Mouse (Mus musculus) embryo, embryonic 10.5 days (tissue): Measurements from ENCODE around the gene Gmeb1.

Source experiments
- DNase-seq: peaks from one replicate; pipeline ENCODE4 v3.0.0-alpha.2; 2015; ENCODE audit warnings: low spot score

Gene Gmeb1

DNA sequence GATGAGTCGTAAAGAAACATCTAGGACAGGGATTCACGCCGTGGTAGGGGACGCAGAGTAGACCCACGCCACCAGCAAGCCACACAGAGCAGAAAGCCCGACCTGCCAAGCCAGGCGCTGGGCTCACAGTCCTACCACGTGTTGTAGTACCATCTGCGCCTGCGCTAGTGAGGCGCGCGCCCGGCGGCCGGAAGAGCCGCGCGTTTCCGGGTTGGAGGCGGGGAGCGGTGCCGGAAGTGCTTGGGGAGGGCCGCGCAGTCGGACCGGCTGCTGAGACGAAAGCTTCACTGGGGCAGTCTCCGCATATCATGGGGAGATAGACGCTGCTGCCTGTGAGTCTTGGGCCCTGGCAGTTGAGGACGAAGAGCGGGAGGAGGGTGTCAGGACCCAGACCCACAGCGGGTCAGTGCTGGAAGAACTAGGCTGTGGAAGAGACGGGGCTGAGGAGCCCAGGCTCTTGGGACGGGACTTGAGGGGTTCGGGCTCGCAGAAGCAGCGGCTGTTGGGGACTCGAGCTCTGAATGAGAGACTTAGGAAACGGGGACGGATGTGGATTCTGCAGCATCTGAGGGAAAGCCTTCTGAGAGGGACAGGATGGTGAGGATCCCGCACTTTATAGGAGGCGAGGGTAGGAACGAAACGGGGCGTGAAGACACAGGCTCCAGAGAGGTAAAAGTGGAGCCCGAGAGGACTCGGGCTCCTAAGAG lies 12.9 kb upstream of the Gmeb1 start, which contains the start of gene Taf12:
Taf12 (plus strand) TSS at position 220 of the 707 bp plus-strand sequence.
- peak; percentile 96 for DNase-seq

DNA sequence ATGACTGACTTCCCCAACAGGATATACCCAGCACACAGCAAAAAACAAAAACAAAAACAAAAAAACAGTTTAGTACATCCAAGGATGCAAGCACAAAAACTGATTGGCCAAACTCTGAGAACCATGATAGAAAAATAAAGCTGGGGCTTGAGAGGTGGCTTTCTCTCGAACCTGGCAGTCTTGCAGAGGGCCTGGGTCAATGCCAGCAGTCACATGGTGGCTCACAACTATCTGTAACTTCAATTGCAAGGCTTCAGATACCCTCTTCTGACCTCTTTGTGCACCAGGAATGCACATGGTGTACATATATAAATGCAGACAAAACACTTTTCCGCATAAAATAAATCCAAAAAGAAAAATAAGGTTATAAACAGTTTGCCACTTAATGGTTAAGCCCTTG lies 11.8 kb upstream of the Gmeb1 start:
- DNase-seq: no peak

DNA sequence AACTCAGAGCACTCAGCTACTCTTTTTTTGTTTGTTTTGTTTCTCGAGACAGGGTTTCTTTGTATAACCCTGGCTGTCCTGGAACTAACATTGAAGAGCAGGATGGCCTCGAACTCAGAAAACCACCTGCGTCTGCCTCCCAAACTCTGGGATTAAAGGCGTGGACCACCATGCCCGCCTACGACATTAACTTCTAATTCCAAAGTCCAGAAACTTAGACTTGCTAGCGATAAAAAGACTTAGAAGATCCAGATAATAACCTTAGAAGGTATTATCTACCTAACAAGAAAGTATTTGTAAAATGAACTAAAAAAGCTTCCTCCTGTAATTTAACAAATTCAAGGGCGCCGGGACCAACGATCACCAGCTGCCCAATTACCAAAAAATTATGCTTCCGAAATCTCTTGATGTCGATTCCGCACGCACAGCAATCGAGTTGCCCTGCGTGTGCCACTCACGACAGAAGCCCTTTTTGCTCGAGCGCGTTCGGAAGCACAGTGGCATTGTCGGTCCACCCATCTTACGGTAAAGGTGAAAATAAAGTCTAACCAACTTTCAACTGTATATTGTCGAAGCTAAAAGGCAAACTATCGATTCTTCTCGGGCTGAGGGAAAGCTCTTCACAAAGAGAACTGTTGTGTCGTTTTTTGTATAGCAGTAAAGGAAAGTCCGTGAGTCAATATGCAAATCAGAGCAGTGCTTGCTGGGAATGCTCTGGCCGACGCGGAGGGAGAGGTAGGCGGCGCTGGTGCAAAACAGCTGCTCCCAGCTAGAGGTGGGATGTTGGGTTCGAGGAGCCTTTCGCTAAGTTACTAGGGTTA lies 8.5 kb upstream of the Gmeb1 start:
- peak; percentile 97 for DNase-seq

DNA sequence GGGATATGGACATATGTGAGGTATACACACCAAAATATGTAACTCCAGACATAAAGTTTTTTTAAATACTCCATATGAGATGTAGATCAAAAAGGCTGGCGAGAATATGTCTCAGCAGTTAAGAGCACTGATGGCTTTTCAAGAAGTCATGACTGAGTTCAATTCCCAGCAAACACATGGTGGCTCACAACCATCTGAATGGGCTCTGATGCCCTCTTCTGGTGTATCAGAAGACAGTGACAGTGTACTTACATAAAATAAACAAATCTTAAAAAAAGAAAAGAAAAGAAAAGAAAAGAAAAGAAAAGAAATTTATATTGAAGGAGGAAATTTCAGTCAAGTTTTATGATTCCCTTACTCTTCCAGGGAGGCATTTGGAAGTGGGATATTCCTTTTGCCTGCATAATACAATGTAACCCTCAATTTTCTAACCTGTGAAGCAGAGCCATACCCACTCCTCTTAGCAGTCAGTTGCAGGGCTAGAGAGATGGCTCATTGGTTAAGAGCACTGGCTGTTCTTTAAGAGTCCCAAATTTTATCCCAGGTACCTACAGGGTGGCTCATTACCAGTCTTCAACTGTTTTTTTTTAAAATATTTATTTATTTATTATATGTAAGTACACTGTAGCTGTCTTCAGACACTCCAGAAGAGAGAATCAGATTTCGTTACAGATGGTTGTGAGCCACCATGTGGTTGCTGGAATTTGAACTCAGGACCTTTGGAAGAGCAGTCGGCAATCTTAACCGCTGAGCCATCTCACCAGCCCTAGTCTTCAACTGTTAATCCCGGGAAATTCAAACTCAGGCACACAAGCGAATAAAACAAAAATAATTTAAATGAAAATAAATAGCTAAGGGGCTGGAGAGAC lies 7.7 kb upstream of the Gmeb1 start:
- peak; percentile 59 for DNase-seq

DNA sequence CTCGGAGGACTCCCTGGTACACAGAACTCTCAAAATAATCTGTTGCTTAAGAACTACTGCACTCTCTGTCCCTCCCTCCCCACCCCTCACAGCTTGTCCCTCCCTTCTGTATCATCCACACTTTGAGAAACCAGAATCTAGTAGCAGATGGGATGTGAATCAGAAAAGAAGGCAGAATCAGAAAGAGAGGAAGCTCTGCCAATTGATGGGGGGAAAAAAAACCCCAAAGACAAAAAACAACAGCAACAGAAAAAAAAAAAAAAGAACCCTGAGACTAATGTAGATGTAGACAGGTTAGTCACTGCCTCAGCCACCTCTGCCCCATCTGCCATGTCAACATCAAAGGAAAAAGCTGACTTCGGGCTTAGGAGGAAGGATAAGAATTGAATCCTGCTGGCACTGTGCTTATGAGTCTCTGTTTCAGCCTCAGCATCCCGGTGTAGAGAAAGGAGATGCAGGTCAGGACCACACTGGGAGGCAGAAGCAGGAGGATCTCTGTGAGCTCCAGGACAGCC lies 5.5 kb upstream of the Gmeb1 start:
- no peak for DNase-seq

DNA sequence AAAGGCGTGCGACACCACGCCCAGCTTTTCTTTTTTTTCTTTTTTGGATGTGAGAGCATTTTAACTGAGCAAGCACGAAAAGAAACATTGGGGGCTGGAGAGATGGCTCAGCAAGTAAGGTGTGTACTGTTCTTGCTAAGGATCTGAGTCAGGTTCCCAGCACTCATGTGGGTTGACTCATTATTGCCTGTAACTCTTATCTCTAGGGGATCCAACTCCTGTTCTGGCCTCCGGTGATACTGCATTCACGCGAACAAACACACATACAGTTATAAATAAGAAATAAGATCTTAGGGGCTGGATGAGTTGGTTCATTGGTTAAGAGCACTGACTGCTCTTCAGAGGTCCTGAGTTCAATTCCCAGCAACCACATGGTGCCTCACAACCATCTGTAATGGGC lies 1.9 kb upstream of the Gmeb1 start:
- no peak for DNase-seq

DNA sequence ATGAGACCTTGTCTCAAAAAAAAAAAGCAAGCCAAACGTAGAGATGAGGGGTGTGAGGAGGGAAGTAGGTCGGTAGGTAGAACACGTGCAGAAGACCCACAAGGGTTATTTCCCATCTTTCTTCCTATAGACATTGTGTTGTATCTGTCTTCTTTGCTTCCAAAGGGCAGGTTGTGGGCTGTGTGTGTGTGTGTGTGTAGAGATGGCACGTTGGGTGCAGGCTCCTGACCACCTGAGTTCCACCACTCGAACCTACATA lies 885 bp upstream of the Gmeb1 start:
- no peak for DNase-seq

DNA sequence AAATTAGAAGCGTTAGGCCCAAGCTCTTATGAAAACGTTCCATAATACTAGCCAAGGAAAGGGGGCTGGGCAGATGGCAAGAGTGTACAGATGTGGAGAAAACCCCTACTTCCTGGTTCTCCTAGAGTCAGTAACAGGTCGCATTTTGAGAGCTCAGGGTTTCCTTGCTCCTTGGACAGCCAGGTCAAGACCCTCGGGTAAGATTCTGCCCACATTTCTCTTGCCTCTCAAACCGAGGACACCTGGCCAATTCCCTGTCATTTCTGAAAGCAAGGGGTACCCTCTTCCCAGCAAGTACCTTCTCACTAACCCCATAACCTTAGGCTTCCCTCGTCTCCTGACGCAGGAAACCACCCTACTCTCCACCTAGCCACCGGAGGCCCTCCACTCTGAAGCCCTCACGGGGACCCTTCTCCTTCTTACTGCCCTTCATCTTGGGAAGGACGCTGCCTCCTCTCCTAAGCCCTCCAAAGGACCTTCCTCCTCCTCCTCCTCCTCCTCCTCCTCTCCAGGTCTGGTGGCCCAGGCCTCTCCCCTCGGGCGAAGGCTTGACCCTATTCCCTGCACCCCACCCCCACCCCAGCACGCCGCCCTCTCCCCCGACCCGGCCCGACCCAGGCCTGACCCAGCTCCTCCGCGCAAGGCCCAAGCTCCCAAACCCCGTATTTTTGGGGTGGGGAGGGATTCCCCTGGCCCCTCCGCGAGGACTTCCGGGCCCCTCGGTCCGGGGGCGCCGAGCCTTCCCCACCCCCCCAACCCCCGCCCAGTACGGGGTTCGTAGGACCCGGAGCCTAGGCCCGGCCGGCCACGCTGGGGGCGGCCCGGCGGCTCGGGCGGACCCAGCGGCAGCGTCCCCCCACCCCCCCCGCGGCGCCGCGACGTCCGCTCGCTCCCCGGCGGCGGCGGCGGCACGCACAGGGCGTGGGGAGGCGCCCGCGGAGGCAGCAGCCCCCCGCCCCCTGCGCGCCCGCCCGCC lies 710 bp downstream of the Gmeb1 start:
- DNase-seq: peak; percentile 67

DNA sequence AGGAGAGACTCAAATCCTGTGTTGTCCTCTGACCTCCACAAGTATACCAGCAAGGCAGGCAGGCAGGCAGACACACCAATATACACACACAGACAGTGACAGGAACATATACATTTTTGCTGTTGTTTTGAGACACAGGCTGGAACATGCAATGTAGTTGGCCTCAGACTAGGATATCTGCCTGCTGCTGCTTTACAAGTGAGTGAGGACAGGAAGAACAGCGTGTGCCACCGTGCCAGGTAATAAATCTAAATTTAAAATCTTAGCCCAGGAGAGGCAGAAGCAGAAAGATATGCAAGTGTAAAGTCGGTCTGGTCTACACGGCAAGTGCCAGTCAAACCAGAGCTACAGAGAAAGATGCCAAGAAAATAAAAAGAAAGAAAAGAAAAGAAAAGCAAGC lies 2.2 kb downstream of the Gmeb1 start:
- DNase-seq: no peak

DNA sequence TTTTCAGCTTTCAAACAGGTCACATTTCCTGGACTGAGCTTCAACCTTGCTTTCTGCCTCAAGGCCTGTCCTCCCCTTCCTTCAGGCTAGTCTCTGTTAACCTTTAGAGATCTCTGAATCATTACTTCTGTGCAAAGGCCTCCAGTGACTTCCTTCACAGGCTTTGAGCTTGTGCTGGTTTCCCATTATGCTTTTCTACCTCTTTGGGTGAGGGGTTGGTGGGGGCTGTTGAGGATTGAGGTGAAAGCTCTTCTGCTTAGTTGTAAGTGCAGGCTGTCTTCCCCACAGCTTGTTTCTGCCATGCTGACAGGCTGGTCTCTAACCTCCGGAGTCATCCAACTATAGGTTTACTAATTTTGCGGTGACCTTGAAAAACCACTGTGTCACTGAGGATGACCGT lies 5.0 kb downstream of the Gmeb1 start:
- DNase-seq: no peak

DNA sequence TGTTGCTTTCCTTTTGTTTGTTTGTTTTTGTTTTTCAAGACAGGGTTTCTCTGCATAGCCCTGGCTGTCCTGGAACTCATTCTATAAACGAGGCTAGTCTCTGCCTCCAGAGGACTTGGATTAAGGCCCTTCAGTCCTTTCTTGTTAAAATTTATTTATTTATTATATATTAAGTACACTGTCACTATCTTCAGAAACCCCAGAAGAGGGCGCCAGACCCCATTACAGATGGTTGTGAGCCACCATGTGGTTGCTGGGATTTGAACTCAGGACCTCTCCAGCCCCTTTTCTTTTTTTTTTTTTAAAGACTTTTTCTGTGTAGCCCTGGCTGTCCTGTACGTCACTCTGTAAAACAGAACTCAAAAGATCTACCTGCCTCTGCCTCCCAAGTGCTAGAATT lies 6.4 kb downstream of the Gmeb1 start:
- no peak for DNase-seq

DNA sequence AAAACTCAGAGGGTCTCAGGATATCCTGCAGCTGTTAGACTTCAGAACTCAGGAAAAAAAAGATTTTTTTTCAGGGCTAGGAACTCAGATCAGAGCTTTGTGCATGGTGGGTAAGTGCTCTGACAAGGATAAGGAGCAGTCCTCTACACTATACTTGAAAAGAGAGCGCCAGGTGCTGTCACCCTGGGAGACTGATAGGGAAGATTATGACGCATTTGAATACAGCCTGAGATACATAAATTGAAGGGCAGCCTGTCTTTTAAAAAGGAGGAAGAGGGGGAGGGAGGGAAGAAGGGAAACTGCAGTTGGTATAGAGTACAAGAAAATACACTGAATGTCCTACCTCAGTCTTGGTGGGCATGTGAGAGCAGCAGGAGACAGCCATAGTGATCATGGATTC lies 7.8 kb downstream of the Gmeb1 start:
- DNase-seq: no peak

DNA sequence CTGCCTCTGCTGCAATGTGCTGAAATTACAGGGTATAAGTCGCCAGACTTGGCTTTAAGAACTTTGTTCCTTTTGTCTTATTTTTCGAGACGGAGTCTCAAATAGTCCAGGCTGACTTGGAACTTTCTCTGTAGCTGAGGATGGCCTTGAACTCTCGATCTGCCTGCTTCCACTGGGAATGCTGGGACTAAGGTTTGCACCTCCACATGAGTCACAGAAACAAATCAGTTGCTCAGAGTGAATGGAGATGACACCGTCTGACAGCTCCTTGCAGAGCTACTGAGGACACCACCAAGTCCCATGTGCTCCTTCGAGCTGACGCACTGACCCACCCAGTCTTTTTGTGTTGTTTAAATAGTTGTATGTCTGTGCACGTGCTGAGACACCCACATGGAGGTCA lies 8.3 kb downstream of the Gmeb1 start:
- no peak for DNase-seq

DNA sequence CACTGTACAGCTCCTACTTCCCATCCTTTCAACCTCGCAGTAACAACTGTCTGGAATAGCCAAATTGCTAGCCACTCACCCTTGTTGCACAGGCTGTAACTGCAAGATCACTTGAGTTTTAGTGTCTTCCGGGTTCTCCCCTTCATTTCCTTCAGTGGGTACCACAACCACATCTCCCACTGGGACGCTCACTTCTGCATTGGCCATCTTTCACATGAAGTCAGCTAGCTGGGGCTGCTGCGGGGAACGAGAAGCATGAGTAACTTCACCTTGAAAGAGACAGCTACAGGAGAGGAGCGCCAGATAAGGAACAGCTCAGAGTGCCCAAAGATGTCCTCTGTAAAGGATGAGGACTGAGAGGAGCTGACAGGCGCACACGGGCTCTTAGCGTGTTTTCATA lies 9.8 kb downstream of the Gmeb1 start:
- no peak for DNase-seq

DNA sequence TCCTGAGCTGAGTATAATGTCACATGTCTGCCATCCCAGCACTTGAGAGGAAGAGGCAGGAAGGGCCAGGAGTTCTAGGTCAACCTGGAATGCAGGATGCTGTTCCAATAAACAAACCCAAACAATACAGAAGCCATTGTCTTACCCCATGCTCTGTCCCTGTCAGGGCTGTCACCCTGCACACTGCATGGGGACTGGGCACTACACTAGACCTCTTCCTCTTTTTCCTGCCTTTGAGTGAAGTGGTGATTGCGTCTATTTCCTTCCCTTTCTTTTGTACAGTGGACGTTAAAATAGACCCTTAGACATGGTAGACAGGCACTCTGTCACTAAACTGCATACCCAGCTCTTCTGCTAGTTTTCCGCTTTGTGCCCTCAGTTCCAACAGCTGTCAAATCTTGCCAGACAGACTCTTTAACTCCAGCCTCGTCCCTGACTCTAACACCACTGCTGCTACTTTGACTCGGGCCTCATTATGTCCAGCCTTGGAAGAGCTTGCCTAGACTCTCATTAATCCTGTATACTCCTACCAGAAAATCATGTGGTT lies 13.9 kb downstream of the Gmeb1 start:
- no peak for DNase-seq

DNA sequence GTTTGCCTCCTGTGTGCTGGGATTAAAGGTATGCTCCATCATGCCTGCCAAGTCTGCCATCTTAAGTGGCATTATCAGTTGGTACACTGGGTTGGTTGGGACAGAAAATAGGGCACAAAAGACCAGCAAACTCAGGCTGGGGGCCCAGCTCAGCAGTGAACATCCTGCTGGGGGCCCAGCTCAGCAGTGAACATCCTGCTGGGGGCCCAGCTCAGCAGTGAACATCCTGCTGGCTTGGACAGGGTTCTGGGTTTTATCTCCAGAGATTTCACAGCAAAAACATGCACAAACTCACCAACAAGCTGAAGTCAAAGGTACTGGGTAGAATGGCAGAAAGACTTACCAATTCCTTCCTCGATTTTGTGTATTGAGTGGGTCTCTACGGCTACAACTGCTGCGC lies 15.8 kb downstream of the Gmeb1 start:
- no peak for DNase-seq

DNA sequence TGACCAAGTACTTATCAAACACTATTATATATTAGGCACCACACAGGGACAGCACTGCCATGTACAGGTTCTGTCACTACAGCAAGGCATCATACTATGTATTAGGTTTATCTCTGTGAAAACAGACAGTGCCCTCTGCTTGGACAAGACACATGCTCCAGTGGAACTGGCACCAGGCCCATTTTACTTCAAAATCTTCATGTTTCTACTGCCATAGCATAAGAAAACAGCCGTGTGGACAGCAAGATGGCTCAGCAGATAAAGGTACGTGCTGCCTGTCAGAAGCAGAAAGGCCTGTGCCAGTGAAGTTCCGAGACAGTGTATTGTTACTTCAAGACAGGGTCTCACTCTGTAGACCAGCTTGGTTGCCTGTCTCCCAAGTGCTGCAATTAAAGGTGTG lies 20.2 kb downstream of the Gmeb1 start:
- no peak for DNase-seq

DNA sequence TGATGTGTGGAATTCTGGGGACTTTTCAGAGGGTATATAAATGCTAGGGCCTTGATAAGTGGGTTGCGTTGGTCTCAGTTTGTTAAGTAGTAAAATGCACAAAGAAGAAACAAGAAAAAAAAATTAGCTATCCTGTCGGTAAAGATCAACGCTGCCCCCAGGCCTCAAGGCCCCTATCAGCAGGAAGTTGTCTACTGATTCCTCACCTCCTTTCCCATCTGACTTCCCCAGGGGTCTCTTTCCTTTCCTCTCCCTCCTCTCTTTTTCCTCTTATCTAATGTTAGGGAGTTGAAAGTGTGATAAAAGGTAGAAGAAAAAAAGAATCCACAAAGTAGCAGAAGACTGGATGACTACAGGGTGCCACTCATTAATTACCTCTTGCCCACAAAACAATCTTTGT lies 21.0 kb downstream of the Gmeb1 start:
- no peak for DNase-seq

DNA sequence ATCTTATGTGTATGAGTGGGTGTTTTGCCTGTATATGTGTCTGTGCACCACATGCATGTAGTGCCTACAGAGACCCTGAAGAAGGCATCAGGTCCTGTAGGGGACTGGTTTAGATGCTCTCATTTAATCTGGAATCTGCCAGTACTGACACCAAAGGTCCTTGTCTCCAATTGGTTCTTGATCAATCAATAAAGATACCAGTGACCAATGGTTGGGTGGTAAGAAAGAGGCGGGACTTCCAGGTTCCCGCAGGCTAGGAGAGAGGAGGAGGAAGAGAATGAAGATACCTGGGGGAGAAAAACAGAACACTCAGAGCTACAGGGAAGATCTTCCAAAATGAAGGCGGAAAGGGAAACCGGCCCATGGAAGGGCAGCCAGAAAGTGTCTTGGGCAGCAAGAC lies 23.0 kb downstream of the Gmeb1 start:
- DNase-seq: no peak

DNA sequence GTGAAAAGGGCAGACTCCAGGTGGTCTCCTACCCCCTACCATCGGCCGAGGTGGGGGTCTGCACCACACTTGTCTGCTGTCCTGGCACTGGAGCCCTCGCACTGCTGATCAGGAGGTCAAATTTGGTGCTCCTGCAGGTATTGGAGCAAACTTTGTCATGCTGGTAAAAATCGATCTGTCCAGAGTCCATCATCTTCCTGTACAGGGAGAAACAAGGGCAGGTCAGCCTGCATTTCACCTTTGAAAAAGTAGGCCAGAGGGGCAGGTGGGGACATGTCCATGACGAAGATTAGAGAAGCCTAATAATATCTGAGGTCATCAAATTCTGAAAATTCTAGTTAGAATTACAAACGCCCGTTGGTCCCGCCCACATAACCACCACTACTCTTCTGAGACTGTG lies 26.7 kb downstream of the Gmeb1 start:
- no peak for DNase-seq

DNA sequence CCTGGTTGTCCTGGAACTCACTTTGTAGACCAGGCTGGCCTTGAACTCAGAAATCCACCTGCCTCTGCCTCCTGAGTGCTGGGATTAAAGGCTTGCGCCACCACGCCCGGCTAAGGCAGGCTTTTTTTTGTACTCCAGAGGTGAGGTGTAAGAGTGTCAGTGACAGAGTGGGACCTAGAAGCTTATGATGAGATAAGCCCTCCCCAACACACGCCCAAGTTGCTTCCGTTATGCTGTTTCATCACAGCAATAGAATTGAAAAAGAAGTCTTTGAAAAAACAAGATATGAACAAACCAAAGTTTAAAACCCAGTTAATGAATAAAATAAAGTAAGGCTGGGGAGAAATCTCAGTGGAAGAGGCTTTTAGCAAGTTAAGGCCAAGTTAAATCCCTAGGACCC lies 31.0 kb downstream of the Gmeb1 start:
- no peak for DNase-seq
